Mouse (Mus musculus) NIH3T3 (cell line): ENCODE results near the gene Rab11b.
"Not testable (repeated sequence)": the region's sequence is repeated elsewhere in the genome, so short reads cannot be mapped to it uniquely, and the experiment has no call there.

ENCODE experiments used
- DNase-seq: peaks from one replicate; pipeline ENCODE4 v3.0.0-alpha.2; 2012; ENCODE audit warnings: low read depth

Gene Rab11b

DNA sequence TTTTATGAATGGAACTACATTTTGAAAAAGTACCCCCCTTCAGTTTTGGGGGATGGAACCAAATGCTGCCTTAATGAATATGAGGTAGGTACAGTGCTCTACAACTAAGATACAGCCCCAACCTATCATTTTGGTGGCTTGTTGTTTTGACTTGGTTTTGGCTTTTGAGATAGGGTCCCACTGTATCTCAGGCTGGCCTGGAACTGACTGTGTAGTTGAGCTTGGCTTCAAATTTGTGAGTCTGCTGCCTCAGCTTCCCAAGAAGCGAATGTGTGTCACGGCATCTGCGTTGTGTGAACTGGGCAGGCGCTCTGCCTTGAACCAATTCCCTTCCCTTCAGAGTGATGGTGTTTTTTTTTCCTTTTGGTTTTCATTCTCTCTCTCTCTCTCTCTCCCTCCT is 11.3 kb upstream of the Rab11b start:
- no peak for DNase-seq

DNA sequence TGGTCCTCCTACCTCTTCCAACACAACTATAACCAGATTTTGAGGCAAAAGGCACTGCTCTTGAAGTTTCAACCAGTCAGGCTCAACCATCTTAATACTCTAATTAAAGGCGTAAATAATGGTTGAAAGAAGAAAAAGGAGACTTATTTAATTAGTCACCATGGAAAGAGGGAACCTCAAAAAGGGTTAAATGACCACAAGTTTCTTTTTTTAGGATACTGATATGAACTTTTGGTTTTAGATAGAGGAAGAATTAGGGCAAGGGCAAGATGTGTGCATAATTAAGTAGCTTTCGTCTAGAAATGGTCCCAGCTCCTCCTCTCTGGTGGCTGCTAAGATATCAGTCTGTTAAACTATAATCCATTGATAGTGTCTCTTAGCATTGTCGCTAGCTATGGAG is 6.1 kb upstream of the Rab11b start:
- no peak for DNase-seq

DNA sequence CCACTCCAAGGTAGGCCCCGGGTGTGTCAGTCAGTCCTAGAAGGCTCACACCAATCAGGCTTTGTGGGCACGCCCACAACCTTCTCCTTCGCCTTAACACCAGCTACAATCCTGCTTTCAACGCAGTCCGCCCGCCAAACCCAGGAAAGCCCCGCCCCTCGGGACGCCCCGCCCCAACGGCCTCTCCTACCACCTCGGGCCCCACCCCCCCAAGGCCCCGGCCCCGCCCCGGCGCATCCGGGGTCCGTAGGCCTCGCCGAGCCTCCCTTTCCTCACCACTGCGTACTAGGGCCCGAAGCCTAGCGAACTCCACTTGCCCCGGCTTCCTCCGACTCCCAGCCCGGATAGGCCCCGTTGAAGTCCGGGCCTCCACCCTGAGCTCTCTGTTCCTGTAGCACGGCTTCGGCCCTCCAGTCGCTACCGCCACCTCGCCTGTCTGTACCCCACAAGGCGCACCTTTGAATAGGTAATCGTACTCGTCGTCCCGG is 519 bp downstream of the Rab11b start:
- peak; percentile 98 for DNase-seq

DNA sequence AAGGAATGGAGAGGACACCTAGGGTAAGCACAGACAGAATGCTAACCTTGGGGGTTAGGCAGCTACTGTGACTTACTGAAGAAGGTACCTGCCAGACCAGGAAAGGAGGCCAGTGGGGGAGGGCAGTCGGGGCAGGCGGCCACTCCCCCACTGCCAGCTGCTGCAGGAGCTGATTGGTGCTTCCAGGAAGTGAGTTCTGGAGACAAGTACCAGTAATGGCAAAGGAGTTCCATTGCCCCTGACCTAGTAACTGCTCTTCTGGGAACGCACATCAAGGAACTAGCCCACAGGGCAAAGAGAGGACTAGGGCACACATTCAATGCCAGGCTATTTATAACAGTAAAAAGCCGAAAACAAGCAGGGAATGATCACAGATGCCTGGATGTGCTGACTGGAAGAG is 3.1 kb downstream of the Rab11b start:
- DNase-seq, result no peak

DNA sequence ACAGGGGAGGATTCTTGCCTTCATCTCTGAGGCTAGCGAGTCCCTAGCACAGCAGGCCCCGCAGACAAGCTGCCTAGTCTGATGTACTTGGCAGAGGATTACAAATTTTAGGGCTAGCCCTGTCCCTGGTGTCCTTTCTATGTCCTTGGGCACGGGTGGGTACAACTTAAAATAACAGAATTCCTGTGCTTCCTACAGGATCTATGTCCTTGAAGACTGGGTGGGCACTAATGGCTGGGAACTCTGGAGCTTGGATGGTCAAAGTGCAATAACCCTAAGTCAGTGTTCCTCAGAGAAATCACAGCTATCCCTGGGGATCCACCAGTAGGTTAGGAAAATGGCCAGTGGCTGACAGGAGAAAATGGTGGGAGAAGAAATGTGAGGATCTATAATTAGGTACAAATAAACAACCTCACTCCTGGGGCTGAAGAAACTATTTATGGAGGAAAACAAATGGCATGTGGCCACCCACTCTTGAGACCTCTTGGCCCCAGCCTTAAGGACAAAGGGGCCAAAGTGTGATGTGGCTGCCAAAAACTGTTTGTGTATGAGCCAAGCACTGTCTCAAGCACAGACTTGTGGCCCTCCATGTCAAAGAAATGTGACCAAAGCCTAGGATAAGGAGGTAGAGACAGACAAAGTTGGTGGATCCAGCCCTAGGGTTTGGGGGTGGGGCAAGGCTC is 4.1 kb downstream of the Rab11b start:
- peak; percentile 17 for DNase-seq

DNA sequence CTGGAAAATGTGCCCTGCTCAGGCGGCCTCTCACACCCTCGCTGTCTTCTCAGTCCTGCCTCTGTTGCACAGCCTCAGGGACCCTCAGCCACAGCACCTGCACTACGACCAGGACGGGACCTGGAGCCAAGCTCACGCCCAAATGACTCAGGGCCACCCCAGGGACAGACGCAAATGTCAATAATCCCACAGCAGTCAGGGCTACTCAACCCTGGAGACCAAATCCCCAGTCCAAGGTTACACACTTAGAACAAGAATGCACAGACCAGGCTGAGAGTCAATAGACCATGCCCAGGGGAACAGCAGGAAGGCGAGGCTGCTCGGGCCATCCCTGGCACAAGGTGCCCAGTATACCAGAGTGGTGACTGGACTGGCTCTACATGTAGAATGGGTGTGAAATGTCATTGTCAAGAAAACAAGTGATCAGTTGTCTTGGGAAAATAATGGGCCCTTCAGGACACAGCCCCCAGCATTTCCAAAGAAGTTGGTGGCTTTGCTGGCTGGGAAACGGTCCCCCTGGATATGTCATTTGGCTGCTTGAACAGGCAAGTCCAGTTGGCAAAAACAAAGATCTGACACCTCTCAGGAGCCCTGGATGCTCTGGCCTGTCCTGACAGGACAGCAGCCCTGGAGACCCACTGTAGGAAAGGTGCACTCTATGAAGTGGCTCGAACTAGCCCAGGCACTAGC is 4.8 kb downstream of the Rab11b start:
- no peak for DNase-seq

DNA sequence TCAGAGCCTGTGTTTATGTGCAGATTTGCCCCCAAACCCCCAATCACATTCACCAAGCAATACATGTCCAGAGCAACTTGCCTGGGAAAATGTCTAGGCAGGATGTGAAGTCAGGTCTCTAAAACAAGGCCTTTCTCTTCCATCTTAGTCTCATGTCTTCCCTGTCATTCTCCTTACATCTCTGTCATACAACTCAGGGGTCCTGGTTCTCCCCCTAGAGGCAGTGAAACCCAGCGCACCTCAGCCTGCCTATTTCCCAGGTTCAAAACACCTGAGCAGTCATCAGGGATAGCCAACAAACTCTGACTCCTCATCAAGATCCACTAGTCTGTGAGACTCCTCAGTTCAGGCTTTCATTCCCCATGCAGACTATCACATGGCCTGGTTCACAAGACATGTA is 5.7 kb downstream of the Rab11b start:
- no peak for DNase-seq

DNA sequence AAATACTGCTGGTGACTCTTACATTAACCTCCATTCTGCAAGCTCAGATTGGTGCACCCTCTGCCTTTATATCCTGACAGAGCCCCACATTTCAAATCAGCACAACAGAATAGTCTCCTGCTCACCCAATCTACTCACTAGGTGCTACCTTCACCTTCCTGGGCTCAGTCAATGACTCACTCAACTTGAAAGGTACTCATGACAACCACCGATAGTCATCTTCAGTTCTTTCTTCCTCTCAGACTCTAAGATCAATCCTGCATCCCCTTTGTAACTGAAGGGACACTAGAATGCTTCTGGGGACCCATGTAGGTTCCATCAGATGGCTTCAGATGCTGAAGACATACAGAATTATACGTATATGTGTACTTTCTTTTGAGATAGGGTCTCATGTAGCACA is 8.0 kb downstream of the Rab11b start:
- no peak for DNase-seq

DNA sequence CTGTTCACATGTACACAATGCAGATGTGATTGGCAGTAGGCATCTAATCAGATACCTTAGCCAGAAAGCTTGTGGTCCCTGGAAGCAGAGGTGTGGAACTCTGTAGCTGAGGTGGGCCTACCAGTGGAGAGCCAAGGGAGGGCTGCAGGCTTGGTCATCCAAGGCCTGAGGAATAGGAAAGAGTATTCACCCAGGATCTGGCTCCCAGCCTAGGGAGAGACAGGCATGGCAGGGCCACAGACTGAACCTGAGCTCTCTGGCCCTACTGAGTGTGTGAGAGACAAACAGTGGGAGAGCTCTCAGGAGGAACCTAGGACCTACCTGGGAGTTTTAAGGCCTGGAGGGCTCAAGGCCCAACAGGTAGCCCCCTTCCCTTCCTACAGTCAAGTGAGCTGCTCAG is 9.1 kb downstream of the Rab11b start:
- no peak for DNase-seq

DNA sequence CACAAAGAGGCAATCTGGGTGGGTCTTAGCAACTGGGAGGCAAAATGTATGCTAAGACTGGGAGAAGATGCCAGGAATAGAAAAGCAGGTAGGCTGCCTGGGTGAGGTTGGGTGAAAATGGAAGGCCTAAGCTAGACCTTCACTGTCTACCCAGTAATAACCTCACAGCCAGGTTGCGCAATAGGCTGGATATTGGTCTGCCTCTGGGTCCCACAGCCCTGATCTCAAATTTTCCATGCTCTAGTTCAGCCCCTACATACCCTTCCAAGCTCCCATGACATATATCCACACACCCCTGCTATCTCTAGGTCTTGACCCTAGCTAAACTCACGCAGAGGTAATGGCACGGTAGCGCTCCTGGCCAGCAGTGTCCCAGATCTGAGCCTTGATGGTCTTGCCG is 10.9 kb downstream of the Rab11b start:
- DNase-seq, result peak; percentile 28

DNA sequence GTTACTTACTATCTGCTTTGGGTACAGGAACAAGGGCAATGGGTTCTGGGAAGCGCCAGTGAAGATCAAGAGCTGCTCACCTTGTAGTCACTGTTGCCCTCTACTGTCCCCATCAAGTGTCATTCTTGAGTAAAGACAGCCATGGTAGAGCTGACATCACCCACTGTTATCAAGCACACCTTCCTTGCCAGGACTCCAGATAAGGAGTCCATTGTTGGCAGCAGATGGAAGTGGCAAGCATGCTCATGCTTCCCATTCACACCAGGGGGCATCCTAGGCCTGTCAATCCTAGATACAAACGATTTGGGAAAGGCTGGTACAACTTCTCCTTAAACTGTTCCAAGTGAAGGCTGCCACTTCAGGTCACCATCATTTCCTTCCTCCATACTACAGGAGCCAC is 14.3 kb downstream of the Rab11b start:
- DNase-seq, result peak; percentile 88

DNA sequence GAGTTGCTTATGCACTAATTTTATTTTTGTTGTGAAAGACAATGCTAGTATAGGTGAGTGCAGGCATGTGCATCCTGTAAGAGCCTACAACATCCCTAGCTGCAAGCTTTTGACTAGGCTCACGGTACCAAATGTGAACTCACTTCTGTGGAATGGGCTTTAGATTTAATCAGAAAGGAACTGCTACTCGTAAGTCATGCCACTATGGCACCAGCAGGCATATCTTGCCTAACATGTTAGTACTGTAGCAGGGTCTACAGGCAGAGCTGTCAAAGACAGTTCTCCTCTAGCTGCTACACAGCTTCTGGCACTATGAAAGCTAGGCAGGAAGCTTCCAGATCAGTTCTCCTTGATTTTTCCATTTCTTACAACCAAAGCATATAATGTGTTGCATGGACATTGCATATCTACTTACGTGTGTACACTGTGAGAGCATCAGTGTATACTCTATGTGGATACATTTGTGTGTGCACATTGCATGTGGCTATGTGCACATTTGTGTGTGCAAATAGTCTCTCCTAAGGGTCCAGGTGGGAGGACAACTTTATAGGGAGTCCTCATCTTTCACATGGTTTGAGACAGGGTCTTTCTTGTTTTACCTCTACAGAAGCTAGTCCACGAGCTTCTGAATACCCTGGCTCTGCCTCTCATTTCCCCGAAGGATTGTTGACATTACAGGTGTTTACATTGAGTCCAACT is 15.5 kb downstream of the Rab11b start:
- DNase-seq, result no peak

DNA sequence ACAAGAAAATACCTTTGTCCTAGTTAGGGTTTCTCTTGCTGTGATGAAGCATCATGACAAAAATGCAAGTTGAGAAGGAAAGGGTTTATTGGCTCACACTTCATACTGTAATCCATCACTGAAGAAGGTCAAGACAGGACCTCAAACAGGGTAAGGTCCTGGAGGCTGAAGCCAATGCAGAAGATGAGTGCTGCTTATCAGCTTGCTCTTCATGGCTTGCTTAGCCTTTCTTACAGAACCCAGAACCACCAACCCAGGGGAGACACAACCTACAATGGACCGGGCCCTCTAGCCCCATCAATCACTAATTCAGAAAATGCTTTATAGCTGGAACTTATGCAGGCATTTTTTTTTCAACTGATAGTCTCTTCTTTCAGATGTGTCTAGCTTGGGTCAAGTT is 17.9 kb downstream of the Rab11b start:
- DNase-seq, result no peak

DNA sequence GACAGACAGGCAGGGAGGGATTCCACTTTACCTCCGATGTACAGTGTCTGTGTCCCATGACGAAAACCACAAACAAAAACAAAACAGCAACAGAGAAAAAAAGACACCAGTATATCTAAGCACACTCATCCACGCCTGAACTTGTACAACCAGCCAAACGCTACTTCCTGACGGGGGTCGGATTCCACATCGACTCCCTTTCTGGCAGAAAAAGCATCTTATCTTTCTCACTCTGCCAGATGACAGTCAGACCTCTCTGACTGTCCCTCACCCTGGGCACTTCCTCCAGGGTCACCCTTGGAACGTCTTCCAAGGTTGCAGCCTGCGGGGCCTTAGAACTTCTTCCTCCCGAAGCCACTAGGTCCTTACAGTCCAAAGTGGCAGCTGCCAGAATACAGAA is 26.8 kb downstream of the Rab11b start:
- not testable (repeated sequence) for DNase-seq

DNA sequence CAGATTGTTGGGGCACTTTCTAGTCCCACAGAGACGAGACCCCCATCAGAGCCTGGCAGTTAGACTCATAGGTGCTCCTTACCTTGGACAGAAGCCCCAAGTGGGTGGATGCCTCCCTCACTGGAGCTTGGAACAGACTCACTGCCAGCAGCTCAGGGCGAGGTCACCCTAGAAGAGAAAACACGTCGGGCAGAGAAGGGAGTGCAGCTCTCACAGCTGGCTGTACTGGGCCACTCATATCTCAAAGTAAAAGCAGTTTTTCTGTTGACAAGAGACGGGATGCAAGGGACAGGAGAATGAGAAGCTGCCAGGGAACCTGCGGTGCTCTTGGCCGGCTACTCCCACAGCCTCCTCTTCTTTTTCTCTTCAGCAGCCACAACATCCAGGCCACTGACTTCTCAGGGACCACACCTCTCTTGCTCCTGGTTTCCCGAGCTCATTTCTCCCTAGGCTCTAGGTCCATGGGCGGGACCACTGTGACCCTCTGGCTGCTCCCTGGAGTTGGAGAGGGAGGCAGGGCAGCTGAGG is 27.7 kb downstream of the Rab11b start:
- not testable (repeated sequence) for DNase-seq

DNA sequence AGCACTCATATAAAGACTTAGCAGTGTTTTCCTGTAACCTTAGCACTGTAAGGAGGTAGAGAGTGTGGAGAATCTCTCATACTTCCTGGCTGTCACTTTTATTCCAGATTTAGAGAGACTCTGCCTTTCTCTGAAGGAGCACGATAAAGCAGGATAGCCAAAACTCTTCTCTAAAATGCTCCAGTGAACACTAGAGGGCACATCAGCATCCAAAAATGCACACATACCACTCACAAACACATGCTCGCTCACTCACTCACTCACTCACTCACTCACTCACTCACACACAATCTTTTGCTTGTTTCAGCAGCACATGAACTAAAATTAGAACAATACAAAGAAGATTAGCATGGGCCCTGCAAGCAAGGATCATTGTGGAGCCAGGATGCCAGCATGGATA is 31.1 kb downstream of the Rab11b start:
- DNase-seq, result peak; percentile 76

DNA sequence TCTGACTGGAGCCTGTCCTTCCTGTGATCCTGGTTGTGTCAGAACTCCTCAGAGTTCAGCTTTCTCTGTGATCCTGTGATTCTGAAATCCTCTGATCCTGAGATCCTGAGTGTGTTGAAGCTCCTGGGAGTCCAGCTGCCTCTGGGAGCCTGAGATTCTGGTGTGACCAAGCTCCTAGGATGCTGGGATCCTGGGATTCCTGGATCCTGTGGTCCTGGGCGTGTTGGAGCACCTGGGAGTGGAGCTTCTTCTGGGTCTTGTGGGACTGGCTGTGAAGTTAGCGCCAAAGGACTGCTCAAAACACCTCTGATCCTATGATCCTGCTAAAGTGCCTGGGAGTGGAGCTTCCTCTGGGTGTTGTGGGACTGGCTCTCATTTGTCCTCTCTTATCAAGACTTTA is 31.9 kb downstream of the Rab11b start:
- no peak for DNase-seq

DNA sequence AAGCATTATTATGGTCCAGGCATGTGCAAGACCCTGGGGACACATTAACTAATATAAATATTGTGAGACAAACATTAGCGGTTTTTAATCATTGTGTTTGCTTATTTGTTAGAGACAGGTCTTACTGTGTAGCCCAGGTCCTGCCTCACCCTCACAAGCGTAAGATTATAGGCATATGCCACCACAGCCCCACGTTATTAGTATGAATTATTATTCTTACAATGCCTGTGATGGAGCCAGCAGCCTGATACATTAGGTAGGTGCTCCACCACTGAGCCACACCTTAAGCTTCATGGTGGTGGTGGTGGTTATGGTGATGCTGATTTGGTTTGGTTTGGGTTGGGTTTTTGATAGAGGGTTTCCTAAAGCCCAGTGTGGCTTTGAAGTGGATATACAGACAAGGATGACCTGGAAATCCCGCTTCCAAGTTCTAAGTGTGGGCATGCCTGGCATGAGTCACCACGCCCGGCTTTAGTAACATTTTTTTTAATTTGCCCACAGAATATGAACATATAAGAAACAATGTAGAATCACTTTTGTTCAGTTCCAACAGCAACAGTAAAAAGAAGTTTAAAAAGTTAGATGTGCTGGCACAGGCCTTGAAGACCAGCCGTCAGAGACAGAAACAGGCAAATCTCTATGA is 40.5 kb downstream of the Rab11b start:
- peak; percentile 30 for DNase-seq

DNA sequence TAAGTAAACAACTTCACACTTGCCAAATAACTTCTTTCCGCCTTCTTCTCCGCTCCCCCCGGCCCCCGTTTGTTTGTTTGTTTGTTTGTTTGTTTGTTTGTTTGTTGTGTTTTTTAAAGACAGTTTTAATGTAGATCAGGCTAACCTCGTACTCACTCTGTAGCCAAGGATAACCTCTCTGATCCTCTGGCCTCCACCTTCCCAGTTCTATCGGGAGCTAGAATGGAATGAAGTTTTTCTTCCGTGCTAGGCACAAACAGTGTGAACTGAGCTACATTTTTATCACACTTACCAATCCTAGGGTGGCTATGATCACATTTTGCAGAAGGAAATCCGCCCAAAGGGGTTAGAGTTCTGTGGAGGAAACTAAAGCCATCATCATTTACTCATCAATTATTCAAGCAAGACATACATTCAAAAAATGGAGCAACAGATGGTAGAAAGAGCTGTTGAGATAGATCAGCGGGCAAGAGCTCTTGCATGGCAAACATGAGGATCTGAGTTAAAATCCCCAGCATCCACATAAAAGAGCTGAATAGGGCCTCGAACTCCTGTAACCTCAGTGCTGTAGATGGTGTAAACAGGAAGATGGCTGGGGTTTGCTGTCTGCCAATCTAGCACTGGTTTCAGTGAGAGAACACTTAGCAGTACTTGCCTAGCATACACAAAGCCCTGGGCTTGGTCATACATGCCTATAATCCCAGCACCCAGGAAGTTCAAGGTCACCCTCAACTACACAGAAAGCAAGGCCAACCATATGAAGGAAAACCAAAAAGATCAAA is 41.2 kb downstream of the Rab11b start:
- peak; percentile 10 for DNase-seq

DNA sequence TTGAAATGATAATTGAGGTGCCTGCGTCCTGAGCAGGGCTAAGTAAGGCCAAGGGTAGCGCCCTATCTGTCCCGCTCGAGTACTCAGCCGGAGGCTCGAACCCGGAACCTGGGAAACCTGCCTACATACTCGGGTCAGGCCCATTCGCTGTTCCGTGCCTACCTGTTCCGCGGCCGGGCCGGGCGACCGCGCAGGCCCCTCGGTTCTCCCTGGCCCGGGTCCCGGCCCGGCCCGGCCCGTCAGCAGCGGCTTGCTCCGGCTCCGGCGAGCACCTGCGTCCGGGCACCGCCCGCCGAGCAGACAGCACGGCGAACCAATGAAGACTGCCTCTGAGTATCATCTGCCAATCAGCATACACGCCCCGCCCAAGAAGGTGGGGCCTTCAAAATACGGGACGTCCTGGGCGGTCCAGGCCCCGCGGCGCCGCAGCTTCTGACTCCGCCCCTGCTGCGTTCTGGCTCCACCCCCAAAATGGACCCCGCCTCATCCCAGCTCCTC is 41.9 kb downstream of the Rab11b start, which contains the start of gene March2:
Gene March2 (minus strand): TSS at position 287 of the 498 bp plus-strand sequence.
- DNase-seq, result peak; percentile 99

DNA sequence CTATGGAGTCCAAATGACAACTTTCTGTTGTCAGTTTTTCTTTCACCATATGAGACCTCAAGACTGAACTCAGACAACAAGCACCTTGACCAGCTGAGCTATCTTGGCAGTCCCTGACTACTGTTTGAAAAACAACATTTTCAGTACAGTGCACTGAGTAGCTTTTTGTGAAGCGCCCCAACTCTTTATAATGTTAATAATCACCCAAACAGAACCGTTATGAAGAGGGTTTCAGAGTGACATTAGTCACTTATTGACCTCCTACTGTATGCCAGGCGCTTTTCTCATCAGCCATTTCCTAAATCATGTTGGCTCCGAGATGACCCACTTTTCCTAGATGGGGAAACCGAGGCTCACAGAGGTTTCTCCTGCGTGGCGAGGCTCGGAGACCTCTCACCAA is 42.3 kb downstream of the Rab11b start:
- no peak for DNase-seq
